Mouse (Mus musculus) heart, postnatal 0 days (tissue): ENCODE data around the gene Ampd1. TPM values are rescaled to one million over a fixed set of nuclear protein-coding genes. Genes with fewer than 3 reads are reported as not detected.

Source experiments
- ATAC-seq: fragments of 200-750 bp; cut with Nextera tagmentation; 2 replicates; pipeline ENCODE4 v1.8.0; 2017; ENCODE audit warnings: low read depth, moderate number of reproducible peaks, moderate library complexity; ENCODE audit not compliant: insufficient read depth
- DNase-seq: peaks from one replicate; pipeline ENCODE4 v3.0.0-alpha.2; 2016; ENCODE audit warnings: low spot score
- H3K27ac ChIP-seq: fragments of 300-500 bp; sonication (generic); 2 replicates; pipeline ENCODE4 v1.5.1; 2014; ENCODE audit warnings: low read depth, mild to moderate bottlenecking
- H3K27me3 ChIP-seq: fragments of 300-500 bp; sonication (generic); 2 replicates; pipeline ENCODE4 v1.6.1; 2014; ENCODE audit warnings: low read length, mixed read lengths; ENCODE audit not compliant: control insufficient read depth, insufficient read depth
- H3K36me3 ChIP-seq: fragments of 300-500 bp; sonication (generic); replicated peaks from 2 replicates; pipeline ENCODE4 v1.6.1; 2014; ENCODE audit warnings: low read length, mixed read lengths; ENCODE audit not compliant: control insufficient read depth, insufficient read depth
- H3K4me1 ChIP-seq: fragments of 300-500 bp; sonication (generic); 2 replicates; pipeline ENCODE4 v1.6.1; 2014; ENCODE audit warnings: antibody characterized with exemption; ENCODE audit not compliant: control insufficient read depth, insufficient read depth
- H3K4me2 ChIP-seq: fragments of 300-500 bp; sonication (generic); 2 replicates; pipeline ENCODE4 v1.6.1; 2014; ENCODE audit warnings: low read depth, mild to moderate bottlenecking, low read length, moderate library complexity
- H3K4me3 ChIP-seq: fragments of 300-500 bp; sonication (generic); 2 replicates; pipeline ENCODE4 v1.5.1; 2014; ENCODE audit warnings: low read depth, low read length
- H3K9ac ChIP-seq: fragments of 300-500 bp; sonication (generic); replicated peaks from 2 replicates; pipeline ENCODE4 v1.6.1; 2014; ENCODE audit warnings: low read depth, low read length, mixed read lengths
- H3K9me3 ChIP-seq: fragments of 300-500 bp; sonication (generic); replicated peaks from 2 replicates; pipeline ENCODE4 v1.6.1; 2016; ENCODE audit warnings: low read length; ENCODE audit not compliant: control insufficient read depth
- CTCF ChIP-seq: IDR thresholded peaks from 2 replicates; pipeline ENCODE4 v1.5.1; 2016; ENCODE audit warnings: antibody characterized with exemption, control low read depth, low read depth
- EP300 ChIP-seq: IDR thresholded peaks from 2 replicates; pipeline ENCODE4 v1.6.1; 2016; ENCODE audit warnings: antibody characterized with exemption, low read depth
- WGBS: fragments of 180-500 bp; shearing (Covaris S2); extraction: QIAGEN DNeasy Blood & Tissue Kit; methylation state at CpG from one replicate; pipeline ENCODE4 v1.1.7; 2014; 5-methylcytosine and 5-hydroxymethylcytosine counted together
- polyA plus RNA-seq: library from polyadenylated mRNA; unstranded; fragments of >200 nt; fragmentation: Nextera tagmentation; extraction: Ambion mirVana; gene quantifications from 2 replicates; pipeline ENCODE4 v1.2.1, GENCODE M21; 2015
- total RNA-seq: library from RNA; depleted of rRNA; stranded (reverse); fragments of >200 nt; gene quantifications from 2 replicates; pipeline ENCODE4 v1.2.3, GENCODE M21; 2014; ENCODE audit warnings: low replicate concordance

Gene Ampd1
- total and polyA plus RNA-seq, 2 experiments from 2014 or later = not detected

DNA sequence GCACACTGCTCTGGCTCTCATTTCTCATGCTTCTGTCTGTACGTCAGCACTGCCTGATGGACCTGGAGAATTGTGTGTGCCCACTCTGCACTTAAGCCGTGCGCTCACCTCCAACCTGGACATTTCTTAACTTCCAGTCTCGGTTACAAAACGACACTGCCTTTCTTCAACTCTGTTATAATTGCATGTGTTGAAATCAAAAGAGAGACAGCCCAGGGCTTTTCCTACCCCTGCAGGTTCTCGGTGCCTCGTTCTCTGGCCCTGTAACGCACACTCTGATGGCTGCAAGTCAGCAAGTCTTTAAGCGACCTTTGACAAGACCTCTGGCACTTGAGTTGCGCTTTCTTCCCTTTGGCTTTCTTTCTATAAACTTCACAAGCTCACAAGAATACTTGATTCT lies 68.6 kb downstream of the Ampd1 start:
- ATAC-seq = no peak
- Histone ChIP-seq H3K9ac (no peak overlapping the region), H3K4me3 (no peak overlapping the region), H3K4me1 (peaks cover 8% of the 10 kb centered on the region; the same call in 1 of the 2 replicates), H3K36me3 (0 out of 2 replicates have a peak, but pooled peaks cover 3% of the 10 kb centered on the region), H3K27me3 (no peaks in the 10 kb centered on the region), H3K27ac (no peak overlapping the region), H3K4me2 (no peak overlapping the region), H3K9me3 (no peaks in the 10 kb centered on the region)
- no peak for DNase-seq
- 76% methylated on average over 10 of the region's 10 CpGs for WGBS
- no peak for TF ChIP-seq EP300
- TF ChIP-seq CTCF = no peak

- Histone ChIP-seq H3K27me3 (no peaks in the 10 kb centered on the region), H3K4me2 (no peak overlapping the region), H3K36me3 (0 out of 2 replicates have a peak, but pooled peaks cover under 1% of the 10 kb centered on the region), H3K27ac (no peak overlapping the region), H3K4me1 (no peaks in the 10 kb centered on the region), H3K9me3 (no peaks in the 10 kb centered on the region), H3K4me3 (no peak overlapping the region), H3K9ac (no peak overlapping the region)
- ATAC-seq (no peak), DNase-seq (no peak)
- 82% methylated on average over 2 of the region's 2 CpGs for WGBS
- TF ChIP-seq EP300 (no peak), CTCF (no peak)
Measured at GRCm38 (mm10) chr3:103145336-103145735, 71.5 kb downstream of the Ampd1 start.

GRCm38 (mm10) chr3:103145791-103146190 lies 72.0 kb downstream of the Ampd1 start:
- H3K9ac ChIP-seq = no peak overlapping the region
- no peaks in the 10 kb centered on the region for H3K27me3 ChIP-seq
- WGBS = 79% methylated on average over 4 of the region's 4 CpGs
- DNase-seq (no peak), ATAC-seq (no peak)
- H3K4me1 ChIP-seq = no peaks in the 10 kb centered on the region
- no peak overlapping the region for H3K4me3 ChIP-seq
- H3K27ac ChIP-seq = no peak overlapping the region; the same call in 1 of the 2 replicates
- H3K9me3 ChIP-seq = no peaks in the 10 kb centered on the region
- 0 out of 2 replicates have a peak, but pooled peaks cover 5% of the 10 kb centered on the region for H3K36me3 ChIP-seq
- no peak for TF ChIP-seq EP300
- no peak for TF ChIP-seq CTCF
- no peak overlapping the region for H3K4me2 ChIP-seq

- ATAC-seq (no peak), DNase-seq (no peak)
- Histone ChIP-seq H3K4me2 (no peak overlapping the region), H3K4me1 (no peaks in the 10 kb centered on the region), H3K27ac (no peak overlapping the region), H3K9me3 (no peaks in the 10 kb centered on the region), H3K4me3 (no peak overlapping the region), H3K9ac (no peak overlapping the region), H3K36me3 (peaks cover 5% of the 10 kb centered on the region; the same call in 1 of the 2 replicates), H3K27me3 (no peaks in the 10 kb centered on the region)
- WGBS = 72% methylated on average over 23 of the region's 23 CpGs
- TF ChIP-seq CTCF = no peak
- no peak for TF ChIP-seq EP300
Measured at GRCm38 (mm10) chr3:103146330-103147166, 72.7 kb downstream of the Ampd1 start.

GRCm38 (mm10) chr3:103147775-103148174 lies 74.0 kb downstream of the Ampd1 start:
- peaks cover 11% of the 10 kb centered on the region for H3K36me3 ChIP-seq
- no peak for DNase-seq
- H3K27me3 ChIP-seq = no peaks in the 10 kb centered on the region
- no peak overlapping the region for H3K4me2 ChIP-seq
- no peak overlapping the region for H3K9ac ChIP-seq
- no peak for ATAC-seq
- H3K9me3 ChIP-seq = no peaks in the 10 kb centered on the region
- no peak overlapping the region for H3K4me3 ChIP-seq
- H3K27ac ChIP-seq = no peak overlapping the region
- no peaks in the 10 kb centered on the region for H3K4me1 ChIP-seq
- WGBS = 81% methylated on average over 4 of the region's 4 CpGs
- no peak for TF ChIP-seq CTCF
- no peak for TF ChIP-seq EP300
